Mouse (Mus musculus) embryonic facial prominence, embryonic 14.5 days (tissue): ENCODE results near the gene Gbp9. TPM values are rescaled to one million over a fixed set of nuclear protein-coding genes. Genes with fewer than 3 reads are reported as not detected.
"Not testable (repeated sequence)": the region's sequence is repeated elsewhere in the genome, so short reads cannot be mapped to it uniquely, and the experiment has no call there.

Experiments
- ATAC-seq: fragments of 200-750 bp; cut with Nextera tagmentation; 2 replicates; pipeline ENCODE4 v1.8.0; 2017; ENCODE audit warnings: low read depth, moderate number of reproducible peaks, moderate TSS enrichment
- DNase-seq: peaks from one replicate; pipeline ENCODE4 v3.0.0-alpha.2; 2015; ENCODE audit warnings: low spot score
- H3K27ac ChIP-seq: fragments of 300-500 bp; sonication (generic); replicated peaks from 2 replicates; pipeline ENCODE4 v1.5.1; 2014; ENCODE audit warnings: low read depth, mild to moderate bottlenecking, low read length, moderate library complexity
- H3K27me3 ChIP-seq: fragments of 300-500 bp; sonication (generic); replicated peaks from 2 replicates; pipeline ENCODE4 v1.6.1; 2014; ENCODE audit warnings: low read length; ENCODE audit not compliant: control insufficient read depth, insufficient read depth
- H3K36me3 ChIP-seq: fragments of 300-500 bp; sonication (generic); 2 replicates; pipeline ENCODE4 v1.6.1; 2014; ENCODE audit warnings: low read length, mixed read lengths; ENCODE audit not compliant: control insufficient read depth, insufficient read depth
- H3K4me1 ChIP-seq: fragments of 300-500 bp; sonication (generic); 2 replicates; pipeline ENCODE4 v1.6.1; 2014; ENCODE audit warnings: antibody characterized with exemption, low read length; ENCODE audit not compliant: control insufficient read depth, insufficient read depth
- H3K4me2 ChIP-seq: fragments of 300-500 bp; sonication (generic); 2 replicates; pipeline ENCODE4 v1.6.1; 2014; ENCODE audit warnings: low read depth, mild to moderate bottlenecking, low read length, moderate library complexity, mixed read lengths
- H3K4me3 ChIP-seq: fragments of 300-500 bp; sonication (generic); 2 replicates; pipeline ENCODE4 v1.5.1; 2014; ENCODE audit warnings: low read depth, mild to moderate bottlenecking, low read length
- H3K9ac ChIP-seq: fragments of 300-500 bp; sonication (generic); 2 replicates; pipeline ENCODE4 v1.6.1; 2014; ENCODE audit warnings: low read depth, mild to moderate bottlenecking, low read length, moderate library complexity, mixed read lengths
- H3K9me3 ChIP-seq: fragments of 300-500 bp; sonication (generic); 2 replicates; pipeline ENCODE4 v1.6.1; 2016; ENCODE audit warnings: low read length; ENCODE audit not compliant: control insufficient read depth
- WGBS: fragments of 180-500 bp; shearing (Covaris S2); extraction: QIAGEN DNeasy Blood & Tissue Kit; methylation state at CpG from one replicate; pipeline ENCODE4 v1.1.7; 2014; 5-methylcytosine and 5-hydroxymethylcytosine counted together
- polyA plus RNA-seq: library from polyadenylated mRNA; unstranded; fragments of >200 nt; fragmentation: Nextera tagmentation; extraction: Ambion mirVana; gene quantifications from 2 replicates; pipeline ENCODE4 v1.2.1, GENCODE M21; 2014

Gene Gbp9
- 4.2 and 4.6 TPM in 2 replicates for polyA plus RNA-seq

DNA sequence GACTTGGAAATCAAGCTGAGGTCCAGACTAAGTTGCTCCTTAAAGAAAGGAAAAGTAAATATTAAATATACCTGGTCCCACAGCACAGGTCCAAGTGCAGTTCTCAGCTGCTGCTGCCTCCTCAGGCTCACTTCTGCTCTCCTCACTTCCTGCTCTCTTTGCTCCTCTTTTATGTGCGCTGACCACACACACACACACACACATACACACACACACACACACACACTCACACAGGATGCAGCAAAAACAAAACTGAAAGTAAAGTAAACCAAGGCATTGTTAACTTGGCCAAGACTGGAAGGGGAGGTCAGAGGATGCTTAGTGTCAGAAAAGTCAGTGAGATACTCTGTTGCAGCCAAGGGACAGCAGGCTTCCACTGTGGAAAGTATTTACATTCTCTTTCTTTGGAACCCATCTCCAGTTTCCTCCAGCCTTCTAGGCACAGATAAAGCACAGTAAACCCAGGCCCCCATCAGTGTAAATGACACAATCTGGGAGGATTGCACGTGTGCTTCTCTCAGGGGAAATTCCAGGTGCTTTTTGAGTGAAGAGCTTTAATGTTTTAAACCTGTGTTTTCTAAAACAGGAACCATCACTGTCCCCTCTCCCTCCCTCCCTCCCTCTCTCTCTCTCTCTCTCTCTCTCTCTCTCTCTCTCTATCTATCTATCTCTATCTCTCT lies at the start of gene Gbp9, which contains the start of the genes Gbp8 and Gbp4:
Gbp9 (minus strand) TSS at position 131 of the 680 bp plus-strand sequence.
Gbp8 (minus strand) TSS at position 132 of the 680 bp plus-strand sequence.
Gbp4 (minus strand) TSS at position 178 of the 680 bp plus-strand sequence.
- WGBS = 14% methylated on average over 2 of the region's 2 CpGs
- H3K4me3 ChIP-seq, DNase-seq, H3K4me2 ChIP-seq, ATAC-seq, H3K36me3 ChIP-seq, H3K9ac ChIP-seq, H3K9me3 ChIP-seq, H3K4me1 ChIP-seq, H3K27me3 ChIP-seq, H3K27ac ChIP-seq: not testable (repeated sequence)

DNA sequence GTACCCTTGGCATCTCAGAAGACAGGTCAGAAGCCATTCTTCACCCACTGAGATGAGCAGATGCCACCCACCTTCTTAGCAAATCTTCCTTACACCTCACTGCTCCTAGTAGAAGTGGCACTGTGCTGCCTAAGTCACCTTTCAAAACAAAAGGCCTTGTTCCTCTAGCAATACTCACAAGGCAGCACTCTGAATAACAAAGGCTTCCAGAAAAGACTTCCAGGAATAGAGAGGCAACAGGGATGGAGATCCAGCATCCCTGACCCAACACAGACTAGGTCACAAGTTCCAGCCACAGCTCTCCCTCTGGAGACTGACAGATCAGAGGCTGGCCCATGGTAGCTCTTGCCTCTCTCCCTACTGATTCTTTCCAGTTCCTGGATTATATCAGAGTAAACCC lies 42.1 kb upstream of the Gbp9 start:
- H3K27me3 ChIP-seq = no peaks in the 10 kb centered on the region
- H3K27ac ChIP-seq = no peak overlapping the region
- H3K4me3 ChIP-seq = no peak overlapping the region
- DNase-seq = no peak
- no peaks in the 10 kb centered on the region for H3K4me1 ChIP-seq
- H3K9me3 ChIP-seq = no peaks in the 10 kb centered on the region
- no peak for ATAC-seq
- no peak overlapping the region for H3K4me2 ChIP-seq
- H3K9ac ChIP-seq = no peak overlapping the region
- H3K36me3 ChIP-seq = no peaks in the 10 kb centered on the region

DNA sequence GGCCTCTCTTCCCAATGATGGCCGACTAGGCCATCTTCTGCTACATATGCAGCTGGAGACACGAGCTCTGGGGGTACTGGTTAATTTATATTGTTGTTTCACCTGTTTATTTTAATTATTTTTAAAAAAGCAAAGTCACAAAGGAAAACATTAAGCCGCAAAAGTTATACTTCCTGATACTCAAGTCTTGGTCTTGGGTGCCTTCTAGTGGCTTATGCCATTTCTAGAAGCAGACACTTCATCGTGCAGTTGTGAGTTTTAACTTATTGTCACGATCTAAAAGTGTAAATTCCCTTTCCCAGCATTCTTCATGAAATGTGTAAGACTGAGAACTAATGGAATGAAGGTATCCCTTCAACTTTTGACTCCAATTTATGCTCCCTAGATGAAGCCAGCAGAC lies 17.2 kb upstream of the Gbp9 start:
- no peaks in the 10 kb centered on the region for H3K9me3 ChIP-seq
- no peaks in the 10 kb centered on the region for H3K27me3 ChIP-seq
- H3K27ac ChIP-seq = no peak overlapping the region
- H3K4me2 ChIP-seq = no peak overlapping the region
- H3K4me3 ChIP-seq = no peak overlapping the region
- H3K4me1 ChIP-seq = no peaks in the 10 kb centered on the region
- ATAC-seq (no peak), DNase-seq (no peak)
- H3K36me3 ChIP-seq = no peaks in the 10 kb centered on the region
- whole genome bisulfite sequencing = 88% methylated on average over 5 of the region's 5 CpGs
- no peak overlapping the region for H3K9ac ChIP-seq

DNA sequence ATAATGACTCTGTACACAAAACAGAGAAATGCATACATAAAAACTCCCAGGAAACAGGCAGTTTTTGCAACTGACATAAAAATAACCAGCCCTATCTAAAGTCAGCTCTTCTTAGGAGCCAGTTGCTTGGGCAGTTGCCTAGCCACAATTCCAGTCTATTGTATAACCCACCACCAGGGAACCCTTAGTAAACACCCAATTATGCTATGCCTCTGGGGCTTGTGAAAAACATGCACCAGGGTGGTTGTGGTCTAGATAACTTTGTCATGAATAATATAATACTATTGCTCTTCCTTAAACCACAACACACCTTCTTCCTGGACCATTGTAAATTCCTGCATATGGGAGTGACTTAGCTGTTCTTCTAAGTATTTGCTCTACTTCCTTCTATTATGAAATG lies 14.7 kb upstream of the Gbp9 start:
- Histone ChIP-seq H3K4me1 (no peaks in the 10 kb centered on the region), H3K4me2 (no peak overlapping the region), H3K4me3 (no peak overlapping the region), H3K27me3 (no peaks in the 10 kb centered on the region), H3K9ac (no peak overlapping the region), H3K27ac (no peak overlapping the region), H3K36me3 (no peaks in the 10 kb centered on the region), H3K9me3 (no peaks in the 10 kb centered on the region)
- no peak for DNase-seq
- ATAC-seq = no peak

GRCm38 (mm10) chr5:105148062-105148461 lies 8.7 kb upstream of the Gbp9 start:
- not testable (repeated sequence) for H3K9me3 ChIP-seq, H3K4me1 ChIP-seq, H3K27ac ChIP-seq, H3K9ac ChIP-seq, H3K36me3 ChIP-seq, DNase-seq, ATAC-seq, H3K4me3 ChIP-seq, H3K4me2 ChIP-seq, H3K27me3 ChIP-seq
- WGBS = 56% methylated on average over 2 of the region's 2 CpGs

DNA sequence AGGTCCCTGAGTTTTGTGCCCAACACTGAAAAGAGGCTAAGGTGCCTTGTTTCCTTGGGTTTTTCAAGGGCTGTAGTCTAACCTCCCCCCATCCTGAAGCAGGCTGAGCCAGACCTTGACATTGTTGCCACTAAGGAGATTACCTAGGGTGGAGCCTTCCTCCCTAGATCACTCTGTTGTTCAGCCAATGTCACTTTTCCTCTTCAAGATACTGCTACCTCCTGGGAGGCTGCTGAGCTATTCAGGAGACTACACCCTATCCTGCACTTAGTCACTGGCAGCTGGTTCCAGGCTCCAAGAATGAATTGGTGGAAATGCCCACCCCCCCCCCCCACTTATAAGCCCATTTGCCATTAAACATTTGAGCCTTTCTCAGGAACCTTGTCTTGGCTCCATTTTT lies 7.1 kb upstream of the Gbp9 start:
- DNase-seq (no peak), ATAC-seq (no peak)
- no peak overlapping the region for H3K9ac ChIP-seq
- H3K36me3 ChIP-seq = no peaks in the 10 kb centered on the region
- H3K9me3 ChIP-seq = no peaks in the 10 kb centered on the region
- H3K27me3 ChIP-seq = no peaks in the 10 kb centered on the region
- H3K27ac ChIP-seq = no peak overlapping the region
- no peak overlapping the region for H3K4me3 ChIP-seq
- H3K4me2 ChIP-seq = no peak overlapping the region
- H3K4me1 ChIP-seq = no peaks in the 10 kb centered on the region

- WGBS = 32% methylated on average over 3 of the region's 3 CpGs
- not testable (repeated sequence) for H3K4me2 ChIP-seq, H3K27me3 ChIP-seq, H3K9me3 ChIP-seq, H3K4me1 ChIP-seq, H3K9ac ChIP-seq, H3K36me3 ChIP-seq, H3K27ac ChIP-seq, H3K4me3 ChIP-seq, ATAC-seq
- peak; percentile 4 for DNase-seq
Observed at GRCm38 (mm10) chr5:105145731-105146130, 6.4 kb upstream of the Gbp9 start.

GRCm38 (mm10) chr5:105140089-105140810 lies 911 bp upstream of the Gbp9 start:
- 59% methylated on average over 2 of the region's 2 CpGs for WGBS

GRCm38 (mm10) chr5:105138906-105139305 lies 433 bp downstream of the Gbp9 start:
- no peaks in the 10 kb centered on the region for H3K4me1 ChIP-seq
- H3K4me2 ChIP-seq = no peak overlapping the region
- H3K9me3 ChIP-seq = no peaks in the 10 kb centered on the region
- DNase-seq = no peak
- no peaks in the 10 kb centered on the region for H3K27me3 ChIP-seq
- H3K36me3 ChIP-seq = no peaks in the 10 kb centered on the region
- H3K4me3 ChIP-seq = no peak overlapping the region
- no peak overlapping the region for H3K27ac ChIP-seq
- no peak for ATAC-seq
- no peak overlapping the region for H3K9ac ChIP-seq
- WGBS = 80% methylated on average over 1 of the region's 1 CpGs

More at GRCm38 (mm10) chr5:105140089-105140810, 911 bp upstream of the Gbp9 start:
- not testable (repeated sequence) for H3K4me3 ChIP-seq, H3K9me3 ChIP-seq, H3K27me3 ChIP-seq, H3K36me3 ChIP-seq, H3K4me1 ChIP-seq, H3K27ac ChIP-seq, DNase-seq, H3K9ac ChIP-seq, ATAC-seq, H3K4me2 ChIP-seq
